Mouse (Mus musculus) hindbrain, embryonic 14.5 days (tissue): ENCODE measurements at regions not wholly inside any gene's neighbourhood (a gene's known extent, or its start where the extent isn't known, plus 50 kb on each side); places are given as distances from the start of the nearest gene placed in this dataset.

Experiments used
- ATAC-seq: fragments of 200-750 bp; cut with Nextera tagmentation; 2 replicates; pipeline ENCODE4 v1.8.0; 2017; ENCODE audit warnings: moderate number of reproducible peaks, mild to moderate bottlenecking, moderate TSS enrichment, moderate library complexity; ENCODE audit not compliant: low FRiP score
- DNase-seq: peaks from one replicate; pipeline ENCODE4 v3.0.0-alpha.2; 2015; ENCODE audit warnings: low spot score
- H3K27ac ChIP-seq: fragments of 300-500 bp; sonication (generic); 2 replicates; pipeline ENCODE4 v1.5.1; 2014; ENCODE audit warnings: mild to moderate bottlenecking, moderate library complexity
- H3K27me3 ChIP-seq: fragments of 300-500 bp; sonication (generic); 2 replicates; pipeline ENCODE4 v1.6.1; 2014; ENCODE audit warnings: mild to moderate bottlenecking, low read length, mixed read lengths; ENCODE audit not compliant: control insufficient read depth, insufficient read depth
- H3K36me3 ChIP-seq: fragments of 300-500 bp; sonication (generic); replicated peaks from 2 replicates; pipeline ENCODE4 v1.6.1; 2014; ENCODE audit not compliant: control insufficient read depth, insufficient read depth
- H3K4me1 ChIP-seq: fragments of 300-500 bp; sonication (generic); replicated peaks from 2 replicates; pipeline ENCODE4 v1.6.1; 2014; ENCODE audit warnings: antibody characterized with exemption, low read length, mixed read lengths; ENCODE audit not compliant: control insufficient read depth, insufficient read depth
- H3K4me2 ChIP-seq: fragments of 300-500 bp; sonication (generic); replicated peaks from 2 replicates; pipeline ENCODE4 v1.6.1; 2014; ENCODE audit warnings: mild to moderate bottlenecking, moderate library complexity
- H3K4me3 ChIP-seq: fragments of 300-500 bp; sonication (generic); replicated peaks from 2 replicates; pipeline ENCODE4 v1.5.1; 2014; ENCODE audit warnings: mild to moderate bottlenecking, low read length
- H3K9ac ChIP-seq: fragments of 300-500 bp; sonication (generic); 2 replicates; pipeline ENCODE4 v1.6.1; 2014
- H3K9me3 ChIP-seq: fragments of 300-500 bp; sonication (generic); 2 replicates; pipeline ENCODE4 v1.6.1; 2016; ENCODE audit warnings: low read length; ENCODE audit not compliant: control insufficient read depth
- WGBS: fragments of 180-500 bp; shearing (Covaris S2); extraction: QIAGEN DNeasy Blood & Tissue Kit; methylation state at CpG from one replicate; pipeline ENCODE4 v1.1.7; 2014; 5-methylcytosine and 5-hydroxymethylcytosine counted together

DNA sequence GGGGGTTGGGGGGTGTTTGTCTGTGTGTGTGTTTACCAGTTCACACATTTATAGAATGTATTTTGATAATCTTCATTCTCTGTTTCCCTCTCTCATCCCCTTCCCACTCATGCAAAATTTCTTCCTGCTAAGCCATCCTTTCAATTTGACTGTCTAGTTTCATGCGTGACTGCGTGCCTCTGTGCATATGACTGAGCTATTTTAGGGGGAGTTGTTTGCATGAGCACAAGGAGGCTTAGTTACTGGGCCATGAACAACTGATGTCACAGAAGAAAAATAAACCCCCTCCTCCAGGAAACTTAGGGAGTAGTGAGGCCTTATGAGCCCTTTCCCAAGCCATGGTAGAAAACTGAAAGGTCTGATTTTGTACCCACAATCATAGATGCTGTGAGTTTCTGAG lies 103.1 kb downstream of the Trib2 start:
- DNase-seq: no peak
- H3K27ac ChIP-seq: no peak overlapping the region
- no peak overlapping the region for H3K4me2 ChIP-seq
- H3K36me3 ChIP-seq: no peaks in the 10 kb centered on the region
- no peak overlapping the region for H3K4me3 ChIP-seq
- ATAC-seq: no peak
- H3K9me3 ChIP-seq: no peaks in the 10 kb centered on the region
- no peaks in the 10 kb centered on the region for H3K4me1 ChIP-seq
- no peak overlapping the region for H3K9ac ChIP-seq
- H3K27me3 ChIP-seq: no peaks in the 10 kb centered on the region
- WGBS: 75% methylated on average over 2 of the region's 2 CpGs

GRCm38 (mm10) chr12:15707570-15708095 lies 109.1 kb downstream of the Trib2 start:
- DNase-seq (no peak), ATAC-seq (no peak)
- H3K9ac ChIP-seq: no peak overlapping the region
- H3K27ac ChIP-seq: no peak overlapping the region
- H3K36me3 ChIP-seq: no peaks in the 10 kb centered on the region
- H3K4me3 ChIP-seq: no peak overlapping the region
- no peaks in the 10 kb centered on the region for H3K27me3 ChIP-seq
- H3K4me1 ChIP-seq: no peaks in the 10 kb centered on the region
- H3K9me3 ChIP-seq: no peaks in the 10 kb centered on the region
- WGBS: 78% methylated on average over 6 of the region's 6 CpGs
- no peak overlapping the region for H3K4me2 ChIP-seq

GRCm38 (mm10) chr12:15704412-15704811 lies 112.3 kb downstream of the Trib2 start:
- no peak overlapping the region for H3K9ac ChIP-seq
- DNase-seq: no peak
- H3K27ac ChIP-seq: no peak overlapping the region
- 53% methylated on average over 5 of the region's 5 CpGs for WGBS
- no peak for ATAC-seq
- H3K4me1 ChIP-seq: no peaks in the 10 kb centered on the region
- H3K27me3 ChIP-seq: no peaks in the 10 kb centered on the region
- no peak overlapping the region for H3K4me3 ChIP-seq
- H3K4me2 ChIP-seq: no peak overlapping the region
- no peaks in the 10 kb centered on the region for H3K36me3 ChIP-seq
- H3K9me3 ChIP-seq: no peaks in the 10 kb centered on the region

DNA sequence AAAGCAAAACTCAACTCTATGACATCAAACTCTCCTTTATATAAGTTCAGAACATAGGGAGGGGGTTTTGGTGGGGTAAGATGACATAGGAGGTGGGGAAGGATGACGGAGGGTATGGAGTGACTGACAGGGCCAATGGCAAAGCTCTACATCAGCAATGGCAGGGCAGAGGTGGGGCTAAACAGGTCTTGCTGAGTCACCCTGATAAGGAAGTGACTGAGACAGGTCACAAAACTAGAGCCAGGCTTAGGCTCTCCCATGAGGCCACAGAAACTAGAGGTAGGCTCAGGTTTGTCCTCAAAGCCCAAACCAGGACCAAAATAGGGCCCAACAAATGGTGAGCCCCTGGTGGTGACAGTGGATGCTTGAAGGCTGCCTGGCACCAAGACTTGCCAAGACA lies 114.6 kb downstream of the Trib2 start:
- DNase-seq (no peak), ATAC-seq (no peak)
- 89% methylated on average over 1 of the region's 1 CpGs for WGBS
- Histone ChIP-seq H3K9ac (no peak overlapping the region), H3K27ac (no peak overlapping the region), H3K4me1 (no peaks in the 10 kb centered on the region), H3K4me2 (no peak overlapping the region), H3K27me3 (no peaks in the 10 kb centered on the region), H3K9me3 (no peaks in the 10 kb centered on the region), H3K36me3 (no peaks in the 10 kb centered on the region), H3K4me3 (no peak overlapping the region)

- 63% methylated on average over 4 of the region's 4 CpGs for WGBS
- ATAC-seq (no peak), DNase-seq (no peak)
- Histone ChIP-seq H3K9me3 (no peaks in the 10 kb centered on the region), H3K9ac (no peak overlapping the region), H3K27me3 (no peaks in the 10 kb centered on the region), H3K4me3 (no peak overlapping the region), H3K4me1 (no peaks in the 10 kb centered on the region), H3K27ac (no peak overlapping the region), H3K36me3 (no peaks in the 10 kb centered on the region), H3K4me2 (no peak overlapping the region)
Observed at GRCm38 (mm10) chr12:15698829-15699228, 117.9 kb downstream of the Trib2 start.

- no peak overlapping the region for H3K27ac ChIP-seq
- no peaks in the 10 kb centered on the region for H3K36me3 ChIP-seq
- H3K4me2 ChIP-seq: no peak overlapping the region
- ATAC-seq: no peak
- no peaks in the 10 kb centered on the region for H3K4me1 ChIP-seq
- WGBS: 63% methylated on average over 6 of the region's 6 CpGs
- no peak overlapping the region for H3K9ac ChIP-seq
- DNase-seq: no peak
- H3K4me3 ChIP-seq: no peak overlapping the region
- no peaks in the 10 kb centered on the region for H3K27me3 ChIP-seq
- no peaks in the 10 kb centered on the region for H3K9me3 ChIP-seq
Observed at GRCm38 (mm10) chr12:15698042-15698771, 118.5 kb downstream of the Trib2 start.

DNA sequence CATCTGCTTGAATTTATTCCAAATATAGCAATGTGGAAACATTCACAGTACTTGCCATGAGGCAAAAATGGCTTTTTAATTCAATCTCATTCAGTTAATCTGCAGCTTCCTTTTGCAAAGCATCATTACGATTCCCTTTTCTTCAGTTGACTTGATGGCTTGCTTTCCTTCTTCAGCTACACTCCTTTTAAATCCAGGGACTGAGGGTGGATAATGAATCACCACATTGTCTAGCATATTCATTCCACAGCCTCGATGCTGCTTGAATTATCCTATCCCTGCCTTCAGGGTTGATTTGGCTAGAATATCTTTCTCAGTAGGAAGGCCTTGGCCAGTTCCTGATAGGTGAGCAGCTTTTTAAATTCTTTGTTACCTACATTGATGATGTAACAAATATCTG lies 128.4 kb downstream of the Trib2 start:
- H3K9me3 ChIP-seq: no peaks in the 10 kb centered on the region
- H3K4me3 ChIP-seq: no peak overlapping the region
- no peak overlapping the region for H3K27ac ChIP-seq
- H3K4me2 ChIP-seq: no peak overlapping the region
- no peak overlapping the region for H3K9ac ChIP-seq
- ATAC-seq (no peak), DNase-seq (no peak)
- H3K36me3 ChIP-seq: no peaks in the 10 kb centered on the region
- WGBS: 78% methylated on average over 2 of the region's 2 CpGs
- no peaks in the 10 kb centered on the region for H3K4me1 ChIP-seq
- H3K27me3 ChIP-seq: no peaks in the 10 kb centered on the region

DNA sequence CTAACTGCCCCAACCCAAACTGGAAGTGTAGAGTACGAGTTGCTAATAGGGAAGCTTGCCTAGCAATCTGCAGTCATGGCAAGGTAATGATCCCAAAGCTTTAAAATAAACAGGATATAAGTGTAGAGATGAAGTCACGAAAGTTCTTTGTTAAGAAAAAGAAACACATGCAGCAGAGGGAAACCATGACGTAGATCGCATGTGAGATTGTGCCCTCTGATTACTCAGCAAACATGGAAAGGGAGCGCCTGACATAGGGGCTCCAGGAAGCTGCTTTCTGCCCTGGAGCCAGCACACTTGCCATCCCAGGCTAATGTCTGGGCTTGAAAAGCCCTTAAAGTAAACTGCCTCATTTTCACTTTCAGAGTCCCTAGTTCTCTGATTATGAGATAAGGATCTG lies 132.4 kb downstream of the Trib2 start:
- Histone ChIP-seq H3K9me3 (no peaks in the 10 kb centered on the region), H3K4me2 (no peak overlapping the region), H3K4me3 (no peak overlapping the region), H3K27me3 (no peaks in the 10 kb centered on the region), H3K36me3 (no peaks in the 10 kb centered on the region), H3K9ac (no peak overlapping the region), H3K4me1 (no peaks in the 10 kb centered on the region), H3K27ac (no peak overlapping the region)
- DNase-seq (no peak), ATAC-seq (no peak)
- WGBS: 84% methylated on average over 5 of the region's 5 CpGs

DNA sequence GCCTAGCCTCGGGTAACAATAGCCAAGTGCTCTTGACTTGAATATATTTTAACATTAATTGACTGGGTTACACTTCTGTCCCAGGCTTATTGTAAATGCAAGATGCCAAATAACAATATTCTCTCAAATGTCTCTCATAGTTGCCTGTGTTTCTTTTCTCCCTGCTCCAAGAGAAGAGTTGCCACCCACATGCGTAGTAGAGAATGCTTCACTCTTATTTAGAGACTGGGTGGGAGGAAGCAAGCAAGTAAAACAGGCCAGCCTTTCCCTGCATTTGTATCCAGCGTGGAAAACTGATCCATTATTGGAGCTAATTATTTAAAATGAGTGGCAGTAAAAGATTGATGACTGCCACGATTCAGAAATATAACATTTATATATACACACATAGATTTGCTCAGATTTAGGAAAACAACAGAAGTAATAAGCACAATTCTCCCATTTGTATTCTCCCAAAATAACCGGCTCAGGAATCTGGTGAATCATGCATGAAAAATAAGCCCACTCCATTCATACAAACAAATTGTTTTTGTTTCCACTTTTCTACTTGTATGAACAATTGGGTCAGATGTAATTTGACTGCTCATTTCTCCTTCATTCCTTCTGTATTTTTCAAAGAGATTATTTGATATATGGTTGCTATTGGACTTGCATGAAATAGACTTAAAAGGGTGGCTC lies 134.9 kb downstream of the Trib2 start:
- 75% methylated on average over 5 of the region's 5 CpGs for WGBS
- no peak for DNase-seq
- no peak overlapping the region for H3K4me2 ChIP-seq
- no peaks in the 10 kb centered on the region for H3K27me3 ChIP-seq
- H3K9me3 ChIP-seq: no peaks in the 10 kb centered on the region
- H3K36me3 ChIP-seq: no peaks in the 10 kb centered on the region
- H3K4me1 ChIP-seq: no peaks in the 10 kb centered on the region
- ATAC-seq: no peak
- no peak overlapping the region for H3K9ac ChIP-seq
- no peak overlapping the region for H3K4me3 ChIP-seq
- no peak overlapping the region for H3K27ac ChIP-seq
